Mouse (Mus musculus): ENCODE measurements around the gene Pa2g4. TPM values are rescaled to one million over a fixed set of nuclear protein-coding genes. Genes with fewer than 3 reads are reported as not detected.

Gene Pa2g4
- polyA plus RNA-seq, 2 experiments, result 113 to 163 TPM

GRCm38 (mm10) chr10:128591436-128591835 lies 25.6 kb upstream of the Pa2g4 start:
- no peak for ATAC-seq (ENCODE audit: insufficient read depth)
- Histone ChIP-seq H3K27ac (no peak overlapping the region), H3K4me2 (ENCODE audit: low read depth) (no peak overlapping the region), H3K4me3 (ENCODE audit: insufficient read depth in 1 of 2, low read depth in 2 of 2, low read length in 2 of 2) (no peak overlapping the region), H3K36me3 (replicated peaks; ENCODE audit: control insufficient read depth, insufficient read depth, low read depth) (no peaks in the 10 kb centered on the region), H3K9me3 (ENCODE audit: control insufficient read depth, low read length) (no peaks in the 10 kb centered on the region), H3K9ac (replicated peaks) (no peak overlapping the region), H3K4me1 (replicated peaks; ENCODE audit: control insufficient read depth in 2 of 2, insufficient read depth in 2 of 2, low read length in 1 of 2) (no peaks in the 10 kb centered on the region; a peak in 2 of 4 replicates), H3K27me3 (ENCODE audit: control insufficient read depth, insufficient read depth, low read length) (peaks cover 44% of the 10 kb centered on the region)
- no peak for DNase-seq (ENCODE audit: low read depth in 3 of 3, low spot score in 3 of 3)
- TF ChIP-seq CTCF (IDR thresholded peaks at IDR 0.05; ENCODE audit: low read depth) (no peak), EP300 (IDR thresholded peaks at IDR 0.05; ENCODE audit: low read depth) (no peak)
- WGBS (ENCODE audit: insufficient replicate concordance), result 33% methylated on average over 6 of the region's 6 CpGs

DNA sequence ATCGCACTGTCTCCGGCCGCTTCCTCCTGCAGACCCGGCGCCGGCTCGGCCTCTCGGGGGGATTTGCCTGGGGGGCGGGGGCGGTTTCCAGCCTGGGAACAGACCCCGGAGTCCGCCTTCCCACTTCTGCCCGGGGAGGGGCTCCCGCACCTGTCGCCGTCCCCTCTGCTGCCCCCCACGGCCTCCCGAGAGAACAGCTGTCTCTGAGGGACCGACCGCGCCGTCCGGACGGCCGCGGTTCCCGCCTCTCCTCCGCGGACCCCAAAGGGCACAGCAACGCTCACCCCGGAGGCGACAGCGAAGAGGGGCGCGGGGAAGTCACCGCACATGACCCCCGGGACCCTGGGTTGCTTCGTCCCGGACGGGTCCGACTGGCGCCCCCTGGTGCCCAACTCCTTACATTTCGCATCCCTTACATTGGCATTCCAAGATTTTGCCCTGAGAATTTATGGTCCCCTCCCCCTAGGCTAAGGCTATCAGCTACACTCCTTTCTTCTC lies 24.5 kb upstream of the Pa2g4 start:
- H3K9ac ChIP-seq (replicated peaks), result no peak overlapping the region
- H3K9me3 ChIP-seq (ENCODE audit: control insufficient read depth, low read length), result no peaks in the 10 kb centered on the region
- H3K27me3 ChIP-seq (ENCODE audit: control insufficient read depth, insufficient read depth, low read length), result peaks cover 47% of the 10 kb centered on the region
- under 1% methylated on average over 43 of the region's 43 CpGs for WGBS (ENCODE audit: insufficient replicate concordance)
- no peaks in the 10 kb centered on the region for H3K36me3 ChIP-seq (replicated peaks; ENCODE audit: control insufficient read depth, insufficient read depth, low read depth)
- TF ChIP-seq CTCF (IDR thresholded peaks at IDR 0.05; ENCODE audit: low read depth) (peak; percentile 83), EP300 (IDR thresholded peaks at IDR 0.05; ENCODE audit: low read depth) (no peak)
- peak overlapping the region; percentile 80 for H3K4me2 ChIP-seq (ENCODE audit: low read depth)
- no peak overlapping the region for H3K27ac ChIP-seq
- DNase-seq (ENCODE audit: low read depth in 3 of 3, low spot score in 3 of 3) (no peak), ATAC-seq (ENCODE audit: insufficient read depth) (0 out of 2 replicates have a peak, but pooled peaks have one; percentile 9)
- H3K4me1 ChIP-seq (replicated peaks; ENCODE audit: control insufficient read depth in 2 of 2, insufficient read depth in 2 of 2, low read length in 1 of 2), result no peaks in the 10 kb centered on the region; a peak in 2 of 4 replicates
- H3K4me3 ChIP-seq (ENCODE audit: insufficient read depth in 1 of 2, low read depth in 2 of 2, low read length in 2 of 2), result peak overlapping the region; percentile 54 to 58

- H3K27ac ChIP-seq, result no peak within 1 kb of the TSS
- H3K4me1 ChIP-seq (replicated peaks; ENCODE audit: control insufficient read depth in 2 of 2, insufficient read depth in 2 of 2, low read length in 1 of 2), result no peaks in the 10 kb centered on the region; a peak in 2 of 4 replicates
- TF ChIP-seq EP300 (IDR thresholded peaks at IDR 0.05; ENCODE audit: low read depth) (no peak), CTCF (IDR thresholded peaks at IDR 0.05; ENCODE audit: low read depth) (no peak)
- peak within 1 kb of the TSS; percentile 54 to 58 for H3K4me3 ChIP-seq (ENCODE audit: insufficient read depth in 1 of 2, low read depth in 2 of 2, low read length in 2 of 2)
- no peak within 1 kb of the TSS for H3K9ac ChIP-seq (replicated peaks)
- DNase-seq (ENCODE audit: low read depth in 3 of 3, low spot score in 3 of 3) (no peak), ATAC-seq (ENCODE audit: insufficient read depth) (peak; percentile 50; the same call in 1 of the 2 replicates)
- H3K9me3 ChIP-seq (ENCODE audit: control insufficient read depth, low read length), result no peaks in the 10 kb centered on the region
- peak within 1 kb of the TSS; percentile 80 for H3K4me2 ChIP-seq (ENCODE audit: low read depth)
- WGBS (ENCODE audit: insufficient replicate concordance), result under 1% methylated on average over 43 of the region's 43 CpGs
- no peaks in the 10 kb centered on the region for H3K36me3 ChIP-seq (replicated peaks; ENCODE audit: control insufficient read depth, insufficient read depth, low read depth)
- peaks cover 47% of the 10 kb centered on the region for H3K27me3 ChIP-seq (ENCODE audit: control insufficient read depth, insufficient read depth, low read length)
Measured at GRCm38 (mm10) chr10:128589464-128590192, 23.8 kb upstream of the Pa2g4 start, which contains the start of gene Erbb3. TSS of gene Erbb3 (minus strand) at chr10:128589652.

DNA sequence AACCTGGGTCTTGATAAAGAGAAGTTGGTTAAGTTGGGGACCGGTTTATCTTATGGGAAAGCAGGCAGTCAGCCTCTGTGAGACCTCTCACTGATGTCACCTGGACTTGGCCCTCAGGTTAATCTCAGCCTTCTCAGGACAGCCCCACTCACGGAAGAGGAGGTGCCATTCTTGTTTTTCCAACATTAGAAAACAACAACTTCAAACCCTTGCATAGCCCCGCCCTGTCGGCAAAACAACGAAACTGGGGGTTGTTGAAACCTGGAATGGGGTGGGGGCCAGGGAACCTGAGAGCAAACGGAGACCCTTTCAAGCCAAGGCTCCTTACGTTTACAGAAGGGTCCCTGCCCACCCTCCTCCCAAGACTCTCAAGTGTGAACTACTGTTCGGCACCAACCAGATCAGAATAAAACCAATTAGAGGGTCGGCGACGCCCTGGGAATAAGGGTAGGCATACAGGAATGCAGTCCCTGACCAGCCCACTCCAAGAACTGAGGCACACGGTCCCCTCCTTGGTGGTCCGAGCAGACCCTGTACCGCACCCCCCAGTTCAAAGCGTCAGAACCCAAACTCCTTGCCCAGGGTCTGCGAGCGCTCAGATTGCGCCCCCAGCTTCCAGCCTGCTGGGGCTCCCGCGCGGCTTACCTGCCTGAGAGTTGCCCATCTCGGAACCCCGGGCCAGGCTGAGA lies 23.1 kb upstream of the Pa2g4 start:
- Histone ChIP-seq H3K4me3 (ENCODE audit: insufficient read depth in 1 of 2, low read depth in 2 of 2, low read length in 2 of 2) (peak overlapping the region; percentile 3 to 58), H3K4me1 (replicated peaks; ENCODE audit: control insufficient read depth in 2 of 2, insufficient read depth in 2 of 2, low read length in 1 of 2) (no peaks in the 10 kb centered on the region; a peak in 2 of 4 replicates), H3K27ac (no peak overlapping the region), H3K27me3 (ENCODE audit: control insufficient read depth, insufficient read depth, low read length) (peaks cover 48% of the 10 kb centered on the region), H3K9me3 (ENCODE audit: control insufficient read depth, low read length) (no peaks in the 10 kb centered on the region), H3K4me2 (ENCODE audit: low read depth) (peak overlapping the region; percentile 80), H3K9ac (replicated peaks) (no peak overlapping the region), H3K36me3 (replicated peaks; ENCODE audit: control insufficient read depth, insufficient read depth, low read depth) (no peaks in the 10 kb centered on the region)
- 3% methylated on average over 23 of the region's 23 CpGs for WGBS (ENCODE audit: insufficient replicate concordance)
- DNase-seq (ENCODE audit: low read depth in 3 of 3, low spot score in 3 of 3) (no peak), ATAC-seq (ENCODE audit: insufficient read depth) (no peak)
- TF ChIP-seq CTCF (IDR thresholded peaks at IDR 0.05; ENCODE audit: low read depth), result no peak
- TF ChIP-seq EP300 (IDR thresholded peaks at IDR 0.05; ENCODE audit: low read depth), result no peak

- peaks cover 52% of the 10 kb centered on the region for H3K27me3 ChIP-seq (ENCODE audit: control insufficient read depth, insufficient read depth, low read length)
- H3K9ac ChIP-seq (replicated peaks), result no peak overlapping the region
- H3K27ac ChIP-seq, result no peak overlapping the region
- no peaks in the 10 kb centered on the region; a peak in 2 of 4 replicates for H3K4me1 ChIP-seq (replicated peaks; ENCODE audit: control insufficient read depth in 2 of 2, insufficient read depth in 2 of 2, low read length in 1 of 2)
- DNase-seq (ENCODE audit: low read depth in 3 of 3, low spot score in 3 of 3), result no peak
- TF ChIP-seq EP300 (IDR thresholded peaks at IDR 0.05; ENCODE audit: low read depth) (no peak), CTCF (IDR thresholded peaks at IDR 0.05; ENCODE audit: low read depth) (no peak)
- no peaks in the 10 kb centered on the region for H3K36me3 ChIP-seq (replicated peaks; ENCODE audit: control insufficient read depth, insufficient read depth, low read depth)
- no peak overlapping the region for H3K4me3 ChIP-seq (ENCODE audit: insufficient read depth in 1 of 2, low read depth in 2 of 2, low read length in 2 of 2)
- peak overlapping the region; percentile 80 for H3K4me2 ChIP-seq (ENCODE audit: low read depth)
- WGBS (ENCODE audit: insufficient replicate concordance), result 42% methylated on average over 1 of the region's 1 CpGs
- no peaks in the 10 kb centered on the region for H3K9me3 ChIP-seq (ENCODE audit: control insufficient read depth, low read length)
- ATAC-seq (ENCODE audit: insufficient read depth), result no peak
Measured at GRCm38 (mm10) chr10:128588136-128588535, 22.3 kb upstream of the Pa2g4 start.

All from liver, embryonic 14.5 days (tissue).